Mouse (Mus musculus): ENCODE results near the gene Capza1.
"Not testable (repeated sequence)": the region's sequence is repeated elsewhere in the genome, so short reads cannot be mapped to it uniquely, and the experiment has no call there.

Capza1 gene

DNA sequence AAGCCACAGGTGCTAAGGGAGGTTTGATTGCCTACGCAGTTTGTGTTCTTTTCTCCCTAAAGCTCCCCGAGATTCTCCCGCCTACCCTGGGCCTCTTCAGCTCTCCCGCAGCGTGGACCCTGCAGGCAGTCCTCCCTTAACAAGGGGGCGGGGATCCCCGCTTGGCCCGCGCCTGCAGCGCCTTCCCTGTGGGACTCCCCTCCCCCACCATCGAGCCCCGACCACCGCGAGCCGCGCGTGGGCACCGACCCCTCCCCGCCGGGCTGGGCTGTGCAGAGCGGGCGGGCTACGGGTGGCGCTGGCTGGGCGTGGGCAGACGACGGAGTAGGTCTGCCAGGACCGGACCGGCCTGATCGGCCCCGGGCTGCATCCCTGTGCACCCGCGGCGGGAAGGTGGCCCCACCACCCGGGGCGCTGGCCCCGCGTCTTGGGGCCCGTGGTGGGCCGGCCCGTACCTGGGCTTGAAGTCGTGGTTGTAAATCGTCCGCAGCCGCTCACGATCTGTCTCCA, 46.8 kb downstream of the Capza1 start:
- peak; percentile 35 for DNase-seq (ENCODE audit: low spot score)

DNA sequence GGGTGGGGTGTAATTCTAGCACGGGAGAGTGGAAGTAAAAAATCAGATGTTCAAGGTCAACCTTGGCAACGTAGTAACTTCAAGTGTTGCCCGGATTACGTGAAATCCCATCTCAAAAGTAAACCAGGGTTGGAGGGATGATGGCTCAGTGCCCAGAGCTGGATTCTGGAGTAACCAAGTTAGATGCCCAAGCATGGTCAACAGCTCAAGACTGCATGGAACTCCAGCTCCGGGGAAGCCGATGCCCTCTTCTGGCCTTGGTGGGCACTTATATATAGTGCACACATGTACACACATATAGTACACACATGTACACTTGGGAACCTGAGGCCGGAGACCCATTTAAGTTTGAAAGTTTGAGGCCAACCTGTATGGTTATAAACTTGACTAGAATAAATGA, 48.2 kb downstream of the Capza1 start:
- no peak for DNase-seq (ENCODE audit: low spot score)

DNA sequence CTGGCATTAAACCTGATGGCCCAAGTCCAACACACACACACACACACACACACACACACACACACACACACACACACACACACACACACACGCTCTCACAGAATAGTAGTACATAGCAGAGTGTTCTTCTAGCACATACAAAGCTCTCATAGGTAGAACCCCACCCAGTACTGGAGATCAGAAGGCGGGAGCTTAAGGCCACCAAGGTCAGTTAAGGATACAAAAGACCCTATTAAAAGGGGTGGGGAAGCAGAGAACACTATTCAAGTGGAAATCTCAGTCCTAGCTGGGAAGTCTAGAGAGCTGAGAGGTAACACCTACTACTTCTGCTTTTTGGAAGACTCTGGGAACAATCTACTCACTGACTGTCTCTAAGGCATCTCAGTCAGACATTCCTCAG, 49.0 kb downstream of the Capza1 start:
- DNase-seq (ENCODE audit: low spot score): no peak

DNA sequence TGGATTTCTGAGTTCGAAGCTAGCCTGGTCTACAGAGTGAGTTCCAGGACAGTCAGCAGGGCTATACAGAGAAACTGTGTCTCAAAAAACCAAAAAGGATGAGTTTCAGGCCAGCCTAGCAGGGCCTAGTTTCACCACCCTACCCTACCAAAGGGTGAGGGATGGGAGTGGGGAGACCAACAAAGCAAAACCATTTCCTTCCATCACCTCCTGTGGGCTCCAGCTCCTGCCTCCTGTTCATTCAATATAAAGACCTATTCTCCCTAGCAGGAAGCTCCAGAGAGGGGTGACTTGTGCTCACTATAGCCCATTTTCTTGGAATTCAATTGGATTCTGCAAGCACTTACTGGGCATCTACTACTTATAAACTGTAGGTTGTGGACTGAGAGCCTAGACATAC, 49.6 kb downstream of the Capza1 start:
- DNase-seq (ENCODE audit: low spot score): no peak

DNA sequence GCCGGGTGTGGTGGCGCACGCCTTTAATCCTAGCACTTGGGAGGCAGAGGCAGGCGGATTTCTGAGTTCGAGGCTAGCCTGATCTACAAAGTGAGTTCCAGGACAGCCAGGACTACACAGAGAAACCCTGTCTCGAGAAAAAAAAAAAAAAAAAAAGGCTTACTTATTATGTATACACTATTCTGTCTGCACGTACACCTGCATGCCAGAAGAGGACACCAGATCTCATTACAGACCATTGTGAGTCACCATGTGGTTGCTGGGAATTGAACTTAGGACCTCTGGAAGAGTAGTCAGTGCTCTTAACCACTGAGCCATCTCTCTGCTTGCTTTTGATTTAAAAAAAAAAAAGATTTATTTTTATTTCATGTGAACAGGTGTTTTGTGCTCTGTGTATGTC, 51.1 kb downstream of the Capza1 start:
- DNase-seq (ENCODE audit: low spot score): not testable (repeated sequence)

DNA sequence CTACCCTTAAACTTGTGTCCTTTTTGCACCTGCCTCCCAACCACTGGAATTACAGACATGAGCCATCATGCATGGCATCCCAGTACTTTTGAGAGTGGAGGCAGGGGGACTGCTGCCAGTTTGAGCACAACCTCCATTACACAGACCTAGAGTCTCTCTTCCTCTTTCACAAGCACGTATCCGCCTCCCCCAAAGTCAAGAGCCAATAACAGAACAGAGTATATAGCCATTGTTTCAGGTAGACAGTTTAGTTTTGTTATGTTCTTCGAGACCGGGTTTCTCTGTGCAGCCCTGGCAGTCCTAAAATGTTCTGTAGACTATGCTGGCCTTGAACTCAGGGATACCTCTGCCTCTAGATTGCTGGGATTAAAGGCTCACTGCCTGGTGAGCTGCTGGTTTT, 52.1 kb downstream of the Capza1 start:
- no peak for DNase-seq (ENCODE audit: low spot score)

DNA sequence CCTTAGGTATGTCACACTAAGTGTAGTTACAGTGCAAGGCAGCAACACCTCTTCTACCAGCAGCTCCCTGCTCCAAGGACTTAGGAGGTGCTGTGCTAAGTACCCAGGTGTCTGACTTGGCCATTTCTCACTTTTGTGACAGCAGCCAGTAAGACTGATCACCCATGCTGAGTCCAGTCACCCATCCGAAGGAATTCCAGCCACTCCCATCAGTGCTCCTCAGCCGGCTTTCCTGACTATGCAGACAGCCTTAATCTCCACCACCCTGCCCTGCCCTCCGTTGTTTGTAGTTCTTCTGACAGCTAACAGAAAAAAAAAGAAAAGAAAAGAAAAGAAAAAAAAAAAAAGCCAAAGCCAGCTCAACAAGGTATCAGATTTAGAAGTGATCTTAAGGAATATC, 52.6 kb downstream of the Capza1 start:
- DNase-seq (ENCODE audit: low spot score): no peak

DNA sequence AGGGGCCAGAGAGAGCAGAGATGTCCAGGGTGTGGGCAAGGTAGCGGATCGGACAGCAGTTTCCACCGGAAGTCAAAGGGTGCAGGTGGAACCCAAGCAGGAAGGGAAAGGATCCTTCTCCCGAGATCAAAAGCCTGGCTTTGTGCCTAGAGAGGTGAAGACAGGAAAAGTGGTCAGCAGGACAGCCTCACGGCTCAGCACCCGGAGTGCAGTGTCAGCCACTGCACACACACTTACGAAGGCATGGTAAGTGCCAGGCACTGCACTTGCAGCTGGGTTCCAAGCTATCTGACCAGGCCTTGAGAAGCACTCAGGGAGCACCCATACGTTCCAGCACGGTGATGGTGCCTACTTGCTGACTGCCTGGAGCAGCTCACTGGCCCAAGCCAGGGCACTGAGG, 58.8 kb downstream of the Capza1 start:
- DNase-seq (ENCODE audit: low spot score): no peak

DNA sequence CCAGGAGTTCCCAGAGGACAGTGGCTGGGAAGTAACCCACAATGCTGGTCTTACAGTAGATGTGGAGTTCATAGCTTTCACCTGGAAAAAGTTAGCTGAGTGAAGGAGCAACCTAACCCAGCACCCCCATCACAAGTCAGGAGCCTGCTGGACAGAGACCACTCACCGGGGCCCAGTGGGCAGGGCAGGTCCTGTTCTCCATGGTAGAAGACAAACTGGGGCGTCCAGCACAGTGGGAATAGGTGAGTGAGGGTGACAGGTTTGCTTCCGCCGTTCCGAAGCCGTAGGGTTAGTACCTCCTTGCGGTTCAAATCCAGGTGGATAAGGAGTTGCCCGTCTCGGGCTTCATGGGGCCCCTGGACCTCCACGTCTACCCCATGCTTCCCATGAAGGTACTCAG, 60.0 kb downstream of the Capza1 start:
- DNase-seq (ENCODE audit: low spot score): no peak

DNA sequence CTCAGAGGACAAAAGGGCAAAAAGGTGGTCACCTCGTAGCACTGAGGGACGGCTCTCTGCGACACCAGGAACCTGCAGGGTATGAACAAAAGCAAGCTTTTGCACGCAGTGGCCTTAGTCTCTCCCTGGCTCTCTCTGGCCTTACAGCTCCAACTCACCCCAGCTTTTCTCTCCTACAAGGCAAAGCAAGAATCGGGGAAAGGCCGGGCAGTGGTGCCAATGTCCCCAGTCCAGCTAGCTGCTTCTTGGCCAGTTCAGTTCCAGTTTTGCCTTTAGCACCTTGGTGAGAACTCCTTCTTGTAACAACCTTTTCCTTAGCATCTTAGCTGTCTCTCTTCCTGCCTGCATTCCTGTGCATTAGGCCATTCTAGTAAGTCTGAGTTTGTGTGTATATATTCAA, 62.8 kb downstream of the Capza1 start:
- DNase-seq (ENCODE audit: low spot score): no peak

DNA sequence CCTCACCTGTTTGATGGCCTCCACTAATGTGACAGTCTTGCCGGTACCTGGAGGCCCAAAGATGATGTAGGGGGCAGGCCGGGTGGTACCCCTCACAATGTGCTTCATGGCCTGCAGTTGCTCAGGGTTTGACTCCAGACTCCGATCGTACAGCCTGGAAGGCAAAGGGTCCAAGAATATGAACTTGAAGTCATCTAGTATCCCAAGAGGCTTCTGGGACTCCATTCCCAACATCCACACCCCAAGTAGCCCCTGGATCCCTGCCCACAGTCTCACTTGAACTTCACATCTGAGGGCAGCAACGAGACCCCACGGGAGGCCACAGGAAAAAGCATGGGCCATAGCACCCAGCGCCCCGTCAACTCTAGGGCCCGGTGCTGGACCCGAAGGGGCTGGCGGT, 63.6 kb downstream of the Capza1 start:
- DNase-seq (ENCODE audit: low spot score): no peak

DNA sequence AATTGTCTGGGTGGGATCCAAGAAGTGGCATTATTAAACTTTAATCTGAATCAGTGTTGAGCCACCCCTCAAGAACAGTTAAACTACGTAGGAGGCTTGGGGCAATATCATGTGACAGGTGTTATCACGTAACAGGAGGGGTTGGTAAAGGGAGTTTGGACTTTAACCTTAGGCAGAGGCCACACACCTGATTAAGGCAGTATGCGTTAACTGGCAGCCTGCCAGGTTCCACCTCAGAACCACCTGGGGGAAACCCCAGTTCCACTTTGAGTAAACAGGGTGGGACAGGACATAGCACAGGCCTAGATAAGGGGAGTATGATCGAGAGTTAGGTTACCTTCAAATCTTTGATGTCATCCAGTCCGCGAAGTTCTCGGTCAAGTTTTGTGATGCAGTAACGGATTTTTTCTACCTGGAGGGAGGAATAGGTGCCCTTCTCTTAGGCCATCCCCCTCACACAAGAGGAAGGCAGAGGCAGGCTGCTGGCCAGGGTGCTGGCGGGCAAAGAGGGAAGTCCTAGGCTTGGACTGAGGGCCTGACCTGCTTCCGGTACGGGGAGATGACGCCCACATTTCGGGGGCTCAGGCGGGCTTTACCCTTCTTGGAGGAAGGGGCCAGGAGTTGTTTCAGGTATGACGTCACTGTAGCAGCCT, 67.7 kb downstream of the Capza1 start:
- peak; percentile 58 for DNase-seq (ENCODE audit: low spot score)

DNA sequence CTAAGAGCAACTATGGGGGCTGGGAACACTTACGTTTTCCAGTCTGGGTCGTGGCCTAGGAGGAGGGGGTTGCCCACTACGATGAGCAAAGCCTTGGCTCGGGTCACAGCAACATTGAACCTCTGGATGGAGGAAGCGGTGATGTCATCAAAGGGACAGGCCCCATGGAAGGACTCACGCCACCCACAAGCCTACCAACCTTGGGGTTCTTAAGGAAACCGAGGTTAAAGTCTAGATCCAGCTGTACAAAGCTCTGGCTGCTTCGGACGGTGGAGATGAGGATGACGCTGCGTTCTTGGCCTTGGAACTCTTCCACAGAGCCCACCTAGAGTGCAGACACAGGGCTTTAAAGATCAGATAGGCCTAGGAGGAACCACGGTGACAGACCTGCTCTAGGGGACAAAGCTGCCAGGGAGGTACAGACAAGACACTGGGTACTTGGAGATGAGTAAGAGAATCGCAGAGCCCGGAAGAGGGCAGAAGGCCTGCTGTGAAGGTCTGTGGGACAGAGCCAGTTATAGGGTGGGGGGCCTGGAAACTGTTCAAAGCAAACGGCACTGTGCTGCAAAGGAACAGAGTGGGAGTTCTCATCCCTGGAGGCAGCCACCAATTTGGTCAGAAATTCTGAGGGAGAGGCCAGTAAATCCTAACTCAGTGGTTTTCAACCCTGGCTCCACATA, 68.5 kb downstream of the Capza1 start:
- no peak for DNase-seq (ENCODE audit: low spot score)

DNA sequence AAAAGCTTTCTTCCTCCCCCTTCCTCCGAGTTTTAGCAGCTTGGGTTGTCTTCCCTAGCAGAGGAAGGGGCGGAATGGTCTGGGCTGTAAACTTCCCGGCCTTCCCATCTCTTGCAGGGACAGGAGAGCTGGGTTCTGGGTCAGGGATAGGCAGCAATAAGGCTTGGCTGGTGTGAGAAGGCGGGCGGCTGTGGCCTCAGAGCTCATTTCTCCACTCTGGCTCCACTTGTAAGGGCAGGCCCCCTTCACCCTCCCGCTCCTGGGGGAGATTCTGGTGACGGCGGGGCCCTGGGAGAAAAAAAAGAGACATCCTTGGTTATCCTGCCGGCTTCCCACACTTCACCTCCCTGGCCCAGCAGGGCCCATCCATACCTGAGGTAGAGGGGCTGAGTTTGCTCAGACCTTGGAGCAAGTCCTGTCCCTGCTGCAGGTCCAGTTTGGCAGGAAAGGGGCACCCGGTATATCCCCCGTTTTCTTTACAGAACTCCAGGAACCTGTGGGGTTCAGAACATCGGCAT, 69.3 kb downstream of the Capza1 start:
- no peak for DNase-seq (ENCODE audit: low spot score)

DNA sequence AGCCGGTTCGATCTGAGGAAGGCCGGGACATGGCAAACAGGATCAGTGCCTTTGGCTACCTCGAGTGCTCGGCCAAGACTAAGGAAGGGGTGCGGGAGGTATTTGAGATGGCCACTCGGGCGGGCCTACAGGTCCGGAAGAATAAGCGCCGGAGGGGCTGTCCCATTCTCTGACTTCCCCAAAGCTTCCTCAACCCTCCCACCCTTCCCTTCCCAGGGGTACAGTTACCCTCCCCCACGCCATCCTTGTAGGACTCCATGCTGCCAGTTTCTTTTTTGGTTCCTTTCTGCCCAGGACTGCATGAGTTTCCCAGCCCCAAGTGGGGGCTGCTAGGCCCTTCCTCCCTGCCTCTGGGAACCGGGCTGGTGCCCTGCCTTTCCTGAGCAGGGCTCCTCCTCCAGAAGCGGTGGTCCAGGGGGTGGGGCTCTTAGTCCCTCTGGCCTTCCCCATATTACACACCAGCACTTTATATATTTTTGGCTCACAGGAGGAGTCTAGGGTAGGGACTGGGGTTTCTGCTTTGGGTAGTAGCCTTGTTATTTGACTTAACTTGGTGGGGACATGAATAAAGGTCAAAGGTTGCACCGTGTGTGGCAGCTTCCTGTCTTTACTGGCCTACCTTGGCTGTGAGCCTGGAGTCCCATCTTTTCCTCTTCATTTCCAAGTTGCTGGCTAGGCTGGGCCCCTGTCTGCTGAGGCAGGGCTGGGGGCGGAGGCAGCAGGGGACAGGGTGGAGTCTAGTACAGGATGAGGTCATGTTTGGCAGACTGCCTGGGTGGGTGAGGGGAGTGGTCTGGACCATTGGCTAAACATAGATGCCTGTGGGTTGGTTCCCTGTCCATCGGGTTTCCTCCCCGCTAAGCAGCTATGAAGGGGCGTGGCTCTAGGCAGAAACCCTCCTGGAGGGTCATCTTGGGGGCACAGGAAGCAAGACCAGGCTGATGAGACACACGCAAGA, 70.2 kb downstream of the Capza1 start:
- peak; percentile 42 for DNase-seq (ENCODE audit: low spot score)

DNA sequence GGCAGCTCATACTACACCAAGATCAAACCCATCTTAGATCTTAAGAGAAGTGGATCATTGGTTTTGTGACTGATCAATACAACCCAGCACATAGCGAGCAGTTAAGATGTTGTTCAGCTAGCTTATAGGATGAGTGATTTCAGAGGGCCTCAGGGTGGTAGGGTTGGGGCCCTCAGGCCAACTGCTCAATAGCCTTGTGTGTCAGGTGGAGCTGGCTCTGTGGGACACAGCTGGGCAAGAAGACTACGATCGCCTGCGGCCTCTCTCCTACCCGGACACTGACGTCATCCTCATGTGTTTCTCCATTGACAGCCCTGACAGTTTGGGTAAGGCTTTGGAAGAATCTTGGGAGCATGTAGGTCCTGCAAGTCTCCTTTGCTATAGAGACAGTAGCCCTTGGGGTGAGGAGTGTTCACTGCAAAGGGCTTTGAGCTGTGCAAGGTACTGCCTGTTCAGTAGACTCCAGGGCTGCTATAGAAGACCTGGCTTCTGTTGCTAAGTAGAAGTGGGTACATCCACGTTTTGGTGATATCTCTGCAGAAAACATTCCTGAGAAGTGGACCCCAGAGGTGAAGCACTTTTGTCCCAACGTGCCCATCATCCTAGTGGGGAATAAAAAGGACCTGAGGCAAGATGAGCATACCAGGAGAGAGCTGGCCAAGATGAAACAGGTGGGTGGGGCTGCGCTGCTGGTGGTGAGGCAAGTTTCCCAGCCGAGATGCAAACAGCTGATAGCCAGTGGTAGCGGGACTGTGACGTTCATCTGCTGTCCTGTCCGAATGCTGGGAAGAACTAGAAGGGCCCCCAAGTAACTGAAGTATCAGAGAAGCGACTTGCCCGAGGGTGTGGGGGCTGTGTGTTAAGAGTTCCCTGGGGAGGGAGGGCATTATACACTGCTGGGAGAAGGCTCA, 71.7 kb downstream of the Capza1 start:
- DNase-seq (ENCODE audit: low spot score): no peak

DNA sequence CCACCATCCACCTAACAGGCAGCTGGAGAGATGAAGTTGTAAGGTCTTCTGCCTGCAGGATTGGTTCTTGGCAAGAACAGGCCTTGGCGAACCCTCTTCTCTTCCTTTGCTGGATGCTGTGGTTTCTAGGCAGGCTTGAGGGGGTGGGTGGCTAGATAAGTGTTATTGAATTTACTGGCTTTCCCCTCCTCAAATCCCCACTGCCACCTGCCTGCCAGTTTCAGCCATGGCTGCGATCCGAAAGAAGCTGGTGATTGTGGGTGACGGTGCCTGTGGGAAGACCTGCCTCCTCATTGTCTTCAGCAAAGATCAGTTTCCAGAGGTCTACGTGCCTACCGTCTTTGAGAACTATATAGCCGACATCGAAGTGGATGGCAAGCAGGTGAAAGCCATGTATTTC, 72.6 kb downstream of the Capza1 start:
- no peak for DNase-seq (ENCODE audit: low spot score)

DNA sequence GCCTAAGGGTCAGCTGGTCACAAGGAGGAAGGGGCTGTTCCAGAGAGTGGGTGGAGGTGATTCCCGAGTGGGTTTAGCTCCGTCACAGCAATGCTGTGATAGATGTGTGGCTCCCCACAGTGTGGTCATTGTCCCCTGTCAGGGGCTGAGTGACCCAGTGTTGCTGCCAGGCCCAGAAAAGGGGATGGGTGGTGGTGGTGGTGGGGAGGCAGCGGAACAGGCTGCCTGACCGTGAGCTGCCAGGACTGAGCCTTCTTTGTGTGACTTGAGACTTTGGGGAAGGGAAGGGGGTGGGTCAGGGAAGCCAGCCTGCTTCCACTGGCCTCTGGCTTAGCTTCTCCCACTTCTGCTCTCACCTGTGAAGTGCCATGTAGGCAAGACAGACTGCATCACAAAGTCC, 73.3 kb downstream of the Capza1 start:
- DNase-seq (ENCODE audit: low spot score): no peak

DNA sequence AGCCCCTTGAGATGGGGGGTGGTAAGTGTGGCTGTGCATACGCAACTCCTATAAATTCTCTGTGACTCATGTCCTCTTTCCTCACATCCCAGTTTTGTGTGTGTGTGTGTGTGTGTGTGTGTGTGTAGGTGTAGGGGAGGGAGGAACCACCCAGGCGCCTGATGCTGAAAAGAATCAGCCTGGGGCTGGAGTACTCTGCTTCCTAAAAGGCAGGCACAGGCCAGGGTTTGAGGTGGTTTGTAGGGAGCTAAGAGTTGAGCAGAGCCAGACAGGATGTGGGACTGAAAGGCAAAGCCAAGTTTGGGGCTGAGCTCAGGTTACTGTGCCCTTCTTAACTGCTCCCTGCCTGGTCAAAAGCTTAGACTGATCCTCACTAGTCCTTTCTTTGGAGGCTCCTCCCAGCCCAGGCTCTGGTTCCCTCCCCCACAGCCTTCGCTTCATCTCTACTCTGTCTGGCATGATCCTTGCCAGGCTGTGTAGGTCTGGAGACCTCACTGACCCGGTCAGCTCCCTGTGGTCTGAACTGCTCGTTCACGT, 73.8 kb downstream of the Capza1 start:
- no peak for DNase-seq (ENCODE audit: low spot score)

DNA sequence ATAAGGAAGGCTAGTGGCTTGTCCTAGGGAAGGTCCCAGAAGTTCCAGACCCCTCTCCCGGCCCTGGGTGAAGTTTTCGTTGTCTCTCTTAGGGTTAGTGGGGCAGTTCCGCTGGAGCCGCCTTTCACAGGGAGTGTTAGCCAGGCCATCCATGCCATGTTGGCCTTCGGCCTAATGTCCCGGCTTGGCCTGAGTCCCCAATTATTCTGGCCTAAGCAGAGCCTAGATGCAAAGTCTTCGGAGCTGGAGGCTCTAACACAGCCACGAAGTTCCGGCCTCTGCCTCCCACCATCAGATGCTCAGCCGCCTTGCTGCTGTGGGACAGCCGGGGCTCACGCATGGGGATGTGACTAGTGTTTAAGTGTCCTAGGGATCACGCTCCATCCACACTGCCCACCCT, 74.5 kb downstream of the Capza1 start:
- DNase-seq (ENCODE audit: low spot score): no peak

DNA sequence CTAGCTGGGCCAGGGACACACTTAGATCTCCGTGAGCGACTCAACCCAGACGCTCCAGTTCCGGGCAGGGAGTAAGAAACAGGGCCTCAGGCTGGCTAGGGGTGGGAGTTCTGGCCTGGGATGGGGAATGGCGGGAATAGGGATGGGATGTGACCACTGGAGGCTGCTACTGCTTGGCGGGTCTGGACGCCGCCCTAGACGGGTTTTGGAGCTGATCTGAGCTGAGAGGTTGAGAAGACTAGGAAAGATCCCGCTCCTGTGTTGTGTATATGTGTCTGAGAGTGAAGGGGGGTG, 75.0 kb downstream of the Capza1 start:
- DNase-seq (ENCODE audit: low spot score): no peak

All from T-cell, adult 2 months (primary cell).